Mouse (Mus musculus) bone marrow macrophage, adult 2 months (primary cell): ENCODE results near the gene Ptgdr2. TPM values are rescaled to one million over a fixed set of nuclear protein-coding genes. Genes with fewer than 3 reads are reported as not detected.

Source experiments
- H3K27ac ChIP-seq: 2 replicates; pipeline ENCODE4 v1.5.1; 2012; ENCODE audit warnings: low read depth, low read length; ENCODE audit not compliant: insufficient read depth
- H3K4me1 ChIP-seq: 2 replicates; pipeline ENCODE4 v1.6.1; 2012; ENCODE audit warnings: low read length; ENCODE audit not compliant: control insufficient read depth, insufficient read depth
- H3K4me3 ChIP-seq: 2 replicates; pipeline ENCODE4 v1.5.1; 2012; ENCODE audit warnings: mild to moderate bottlenecking, low read length, moderate library complexity; ENCODE audit not compliant: insufficient read depth
- CTCF ChIP-seq: IDR thresholded peaks from 2 replicates; pipeline ENCODE4 v1.5.1; 2012; ENCODE audit warnings: low read depth, mild to moderate bottlenecking, low read length, moderate library complexity
- POLR2A ChIP-seq: IDR thresholded peaks from 2 replicates; pipeline ENCODE4 v1.6.1; 2012; ENCODE audit warnings: mild to moderate bottlenecking, low read depth, low read length, borderline replicate concordance
- polyA plus RNA-seq: library from polyadenylated mRNA; stranded (reverse); fragments of >200 nt; gene quantifications from 2 replicates; pipeline ENCODE4 v1.2.4, GENCODE M21; 2012; ENCODE audit not compliant: missing spikeins, insufficient read depth, insufficient read length

The Ptgdr2 gene
- polyA plus RNA-seq, 1 experiment, result not detected

GRCm38 (mm10) chr19:10972660-10973059 lies 35.7 kb downstream of the Ptgdr2 start:
- no peak overlapping the region for H3K27ac ChIP-seq
- H3K4me3 ChIP-seq, result no peak overlapping the region
- TF ChIP-seq CTCF (no peak), POLR2A (no peak)
- H3K4me1 ChIP-seq, result no peaks in the 10 kb centered on the region

GRCm38 (mm10) chr19:10973187-10973586 lies 36.2 kb downstream of the Ptgdr2 start:
- Histone ChIP-seq H3K4me1 (no peaks in the 10 kb centered on the region), H3K4me3 (no peak overlapping the region), H3K27ac (no peak overlapping the region)
- no peak for TF ChIP-seq POLR2A
- TF ChIP-seq CTCF, result no peak

DNA sequence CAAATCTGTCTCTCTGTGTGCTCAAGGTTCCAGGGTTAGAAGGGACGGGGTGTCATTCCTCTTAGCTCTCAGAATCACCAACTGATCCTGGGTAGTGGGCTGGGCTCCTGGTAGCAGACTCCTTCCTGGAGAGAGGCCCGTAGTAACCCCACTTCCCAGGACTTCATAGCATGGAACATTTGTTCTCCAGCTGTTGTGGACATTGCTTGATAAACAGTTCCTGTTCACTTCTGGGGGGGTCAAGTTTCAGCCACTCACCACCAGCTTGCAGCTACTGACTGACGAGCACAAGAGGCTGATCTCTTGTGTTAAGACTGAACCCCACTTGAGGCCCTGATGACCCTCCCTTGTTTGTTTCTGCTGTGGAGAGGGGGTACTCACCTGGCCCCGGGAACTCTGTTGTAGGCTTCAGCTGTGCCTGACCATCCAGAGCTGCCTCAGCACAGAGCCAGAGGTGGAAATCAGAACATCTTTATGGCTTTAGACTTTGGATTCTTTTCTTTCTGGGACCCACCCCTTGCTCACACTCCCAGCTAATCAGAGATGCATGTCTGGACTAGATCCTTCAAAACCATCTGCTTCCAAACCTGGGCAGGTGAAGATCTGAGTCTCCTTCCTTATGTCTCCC lies 37.4 kb downstream of the Ptgdr2 start, which contains the start of gene Ms4a10:
Gene Ms4a10 (minus strand): TSS at position 433 of the 628 bp plus-strand sequence.
- TF ChIP-seq POLR2A (no peak), CTCF (no peak)
- Histone ChIP-seq H3K27ac (no peak within 1 kb of the TSS), H3K4me3 (no peak within 1 kb of the TSS), H3K4me1 (peaks cover 3% of the 10 kb centered on the region; the same call in 1 of the 2 replicates)

DNA sequence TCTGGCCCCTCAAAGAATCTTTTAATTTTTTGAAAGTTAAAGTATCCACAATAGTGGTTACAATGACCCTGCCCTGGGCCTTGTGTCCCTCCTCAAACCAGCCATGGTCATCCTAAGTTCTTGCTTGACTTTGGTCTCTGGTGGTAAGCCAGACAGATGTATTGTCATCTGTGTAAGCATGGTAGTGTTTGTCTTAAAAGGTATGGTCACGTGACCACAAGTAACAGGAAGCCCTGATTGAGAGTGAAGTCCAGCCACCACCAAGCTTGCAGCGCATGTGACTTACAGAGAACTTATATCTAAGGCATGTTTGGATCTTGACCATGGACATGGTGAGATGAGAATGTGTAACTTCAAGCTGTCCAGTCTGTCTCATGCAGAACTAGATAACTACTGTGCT lies 38.2 kb downstream of the Ptgdr2 start:
- no peak overlapping the region for H3K4me3 ChIP-seq
- no peak for TF ChIP-seq CTCF
- no peak overlapping the region for H3K27ac ChIP-seq
- peaks cover 6% of the 10 kb centered on the region for H3K4me1 ChIP-seq

- Histone ChIP-seq H3K27ac (no peak overlapping the region), H3K4me3 (no peak overlapping the region), H3K4me1 (peaks cover 7% of the 10 kb centered on the region)
- TF ChIP-seq POLR2A (no peak), CTCF (no peak)
Measured at GRCm38 (mm10) chr19:10976318-10976717, 39.4 kb downstream of the Ptgdr2 start.

DNA sequence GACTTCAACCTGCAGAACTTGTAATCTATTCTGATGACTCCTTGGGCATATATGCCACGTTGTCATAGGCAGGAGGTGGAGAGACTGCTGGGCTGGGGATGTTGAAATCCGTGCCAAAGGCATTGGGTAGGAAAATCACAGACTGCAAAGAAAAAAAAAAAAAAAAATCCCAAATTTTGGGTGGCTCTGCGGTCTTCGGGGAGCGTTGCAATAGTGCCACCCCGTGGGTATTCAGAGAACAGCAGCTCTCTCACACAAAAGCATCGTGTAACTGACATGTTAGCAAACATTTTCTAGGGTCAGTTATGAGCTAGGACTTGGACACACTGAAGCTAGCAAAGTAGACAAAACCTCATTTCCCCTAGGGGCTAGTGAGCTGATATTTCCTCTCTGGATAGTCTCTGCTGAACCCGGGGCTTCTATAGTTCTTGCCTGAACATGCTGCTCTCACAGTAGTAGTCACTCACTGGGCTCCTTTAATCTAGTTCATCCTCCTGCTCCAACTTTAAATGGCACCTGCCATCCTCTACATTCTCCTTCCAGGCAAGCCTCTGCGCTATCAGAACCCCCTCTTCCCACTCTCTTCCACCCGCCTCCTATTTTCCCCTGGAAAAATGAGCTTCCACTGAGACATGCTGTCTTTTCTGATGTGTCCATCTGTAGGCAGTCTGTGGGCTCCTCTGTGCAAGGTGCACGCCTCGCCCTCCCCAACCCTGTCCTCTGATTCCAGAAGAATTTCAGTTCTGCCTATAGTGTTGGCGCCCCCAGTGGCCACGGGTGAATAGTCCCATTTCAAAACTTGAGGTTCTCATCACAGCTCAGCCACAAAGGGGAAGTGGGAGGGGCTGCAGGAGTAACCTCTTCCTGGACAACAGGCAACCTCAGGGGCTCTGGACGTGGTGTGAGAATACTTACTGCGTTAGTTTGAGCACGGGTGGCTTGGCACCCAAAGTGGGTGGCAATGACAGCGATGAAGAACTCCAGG lies 42.5 kb downstream of the Ptgdr2 start:
- Histone ChIP-seq H3K4me3 (peak overlapping the region; percentile 51), H3K4me1 (peaks cover 7% of the 10 kb centered on the region), H3K27ac (no peak overlapping the region)
- peak; percentile 89 for TF ChIP-seq CTCF
- no peak for TF ChIP-seq POLR2A

- no peak for TF ChIP-seq POLR2A
- TF ChIP-seq CTCF, result no peak
- peak overlapping the region; percentile 51 for H3K4me3 ChIP-seq
- H3K27ac ChIP-seq, result no peak overlapping the region
Measured at GRCm38 (mm10) chr19:10980210-10980609, 43.2 kb downstream of the Ptgdr2 start.

DNA sequence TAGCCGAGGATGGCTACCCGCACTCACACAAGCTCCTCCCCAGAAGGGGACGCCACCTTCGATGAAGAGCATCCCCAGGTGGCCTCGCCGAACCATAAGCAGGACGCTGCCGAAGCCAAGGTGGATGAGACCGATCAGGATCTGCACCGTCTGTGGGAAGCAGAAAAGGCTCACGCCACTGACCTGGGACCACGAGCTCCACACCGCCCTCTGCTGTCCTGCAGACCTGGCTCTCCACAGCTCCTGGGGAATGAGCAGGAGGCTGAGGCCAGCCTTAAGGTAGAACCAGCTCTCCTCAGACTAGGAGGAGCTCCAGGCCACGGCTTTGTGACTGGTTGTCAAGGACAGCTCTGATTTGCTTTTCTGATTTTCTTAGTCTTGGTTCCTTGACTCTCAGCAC lies 46.2 kb downstream of the Ptgdr2 start:
- H3K4me3 ChIP-seq, result no peak overlapping the region

More at GRCm38 (mm10) chr19:10980210-10980609, 43.2 kb downstream of the Ptgdr2 start:
- peaks cover 7% of the 10 kb centered on the region for H3K4me1 ChIP-seq

DNA sequence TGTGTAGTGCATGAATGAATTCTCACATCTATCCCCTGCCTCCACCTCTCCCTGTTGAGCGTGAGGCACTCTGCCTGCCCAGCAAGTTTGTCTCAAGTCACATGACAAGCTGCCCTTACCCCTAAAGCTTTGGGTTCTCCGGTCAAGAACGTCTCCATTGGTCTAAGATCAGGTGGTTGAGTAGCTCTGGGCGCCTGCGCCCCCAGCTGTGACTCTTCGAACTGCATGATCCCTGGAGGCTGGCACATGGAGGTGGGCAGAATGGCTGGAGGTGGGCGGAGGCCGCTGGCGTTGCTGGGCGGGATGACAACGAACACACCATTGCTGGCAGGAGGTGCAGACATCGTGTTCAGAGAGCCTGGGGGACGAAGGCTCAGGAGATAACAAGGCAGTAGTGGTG lies 47.6 kb downstream of the Ptgdr2 start:
- no peak for TF ChIP-seq POLR2A
- no peak for TF ChIP-seq CTCF
- no peak overlapping the region for H3K4me3 ChIP-seq
- peaks cover 5% of the 10 kb centered on the region for H3K4me1 ChIP-seq
- no peak overlapping the region for H3K27ac ChIP-seq

More for the DNA sequence above, 46.2 kb downstream of the Ptgdr2 start:
- H3K4me1 ChIP-seq, result peaks cover 7% of the 10 kb centered on the region
- peak; percentile 16; the same call in 1 of the 2 replicates for TF ChIP-seq CTCF
- TF ChIP-seq POLR2A, result no peak
- no peak overlapping the region for H3K27ac ChIP-seq

DNA sequence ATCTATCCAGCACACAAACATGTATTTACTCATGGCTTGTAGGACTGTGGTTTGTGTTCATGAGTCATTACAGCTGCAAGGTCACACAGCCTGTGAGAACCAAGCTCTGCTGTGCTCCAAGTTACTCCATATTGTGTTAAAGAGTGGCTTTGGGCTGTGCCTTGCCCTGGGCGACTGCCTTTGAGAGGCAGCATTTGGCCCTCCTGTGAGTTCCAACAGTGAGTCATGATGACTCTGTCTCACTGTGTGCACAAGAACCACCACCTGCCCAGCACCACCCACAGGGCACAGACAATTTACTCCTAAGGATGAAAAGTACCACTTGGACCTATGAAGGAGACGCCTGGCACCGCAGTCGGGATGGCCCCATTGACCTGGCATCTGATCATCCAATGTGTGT lies 48.9 kb downstream of the Ptgdr2 start:
- TF ChIP-seq POLR2A, result no peak
- TF ChIP-seq CTCF, result no peak
- Histone ChIP-seq H3K4me3 (no peak overlapping the region), H3K27ac (no peak overlapping the region), H3K4me1 (no peaks in the 10 kb centered on the region)
